Mouse (Mus musculus) limb, embryonic 10.5 days (tissue): ENCODE data around the gene Rab8a. TPM values are rescaled to one million over a fixed set of nuclear protein-coding genes. Genes with fewer than 3 reads are reported as not detected.

Experiments
- DNase-seq: peaks from one replicate; pipeline ENCODE4 v3.0.0-alpha.2; 2017; ENCODE audit warnings: low spot score
- H3K27ac ChIP-seq: fragments of 300-500 bp; sonication (generic); 2 replicates; pipeline ENCODE4 v1.5.1; 2016; ENCODE audit warnings: mild to moderate bottlenecking
- H3K27me3 ChIP-seq: fragments of 300-500 bp; sonication (generic); 2 replicates; pipeline ENCODE4 v1.6.1; 2016; ENCODE audit warnings: low read depth, mild to moderate bottlenecking; ENCODE audit not compliant: poor library complexity, severe bottlenecking
- H3K36me3 ChIP-seq: fragments of 300-500 bp; sonication (generic); 2 replicates; pipeline ENCODE4 v1.6.1; 2016; ENCODE audit warnings: mild to moderate bottlenecking, moderate library complexity
- H3K4me1 ChIP-seq: fragments of 300-500 bp; sonication (generic); 2 replicates; pipeline ENCODE4 v1.6.1; 2016
- H3K4me3 ChIP-seq: fragments of 300-500 bp; sonication (generic); 2 replicates; pipeline ENCODE4 v1.5.1; 2016; ENCODE audit warnings: mild to moderate bottlenecking, moderate library complexity
- H3K9me3 ChIP-seq: fragments of 300-500 bp; sonication (generic); replicated peaks from 2 replicates; pipeline ENCODE4 v1.6.1; 2016; ENCODE audit warnings: mild to moderate bottlenecking
- WGBS: fragments of 180-500 bp; shearing (Covaris S2); methylation state at CpG from one replicate; pipeline ENCODE4 v1.1.7; 2016; 5-methylcytosine and 5-hydroxymethylcytosine counted together
- polyA plus RNA-seq: library from polyadenylated mRNA; unstranded; fragments of >200 nt; fragmentation: Nextera tagmentation; extraction: Ambion mirVana; gene quantifications from 2 replicates; pipeline ENCODE4 v1.2.1, GENCODE M21; 2016

The Rab8a gene
- polyA plus RNA-seq, 1 experiment from 2014 or later = 139 TPM

- Histone ChIP-seq H3K4me1 (peaks cover 39% of the 10 kb centered on the region), H3K9me3 (no peaks in the 10 kb centered on the region), H3K27me3 (no peaks in the 10 kb centered on the region), H3K27ac (peak overlapping the region; percentile 100), H3K36me3 (peaks cover 33% of the 10 kb centered on the region), H3K4me3 (peak overlapping the region; percentile 92)
- under 1% methylated on average over 62 of the region's 62 CpGs for WGBS
- peak; percentile 80 for DNase-seq
Measured at GRCm38 (mm10) chr8:72135446-72136301, 25.3 kb upstream of the Rab8a start.

DNA sequence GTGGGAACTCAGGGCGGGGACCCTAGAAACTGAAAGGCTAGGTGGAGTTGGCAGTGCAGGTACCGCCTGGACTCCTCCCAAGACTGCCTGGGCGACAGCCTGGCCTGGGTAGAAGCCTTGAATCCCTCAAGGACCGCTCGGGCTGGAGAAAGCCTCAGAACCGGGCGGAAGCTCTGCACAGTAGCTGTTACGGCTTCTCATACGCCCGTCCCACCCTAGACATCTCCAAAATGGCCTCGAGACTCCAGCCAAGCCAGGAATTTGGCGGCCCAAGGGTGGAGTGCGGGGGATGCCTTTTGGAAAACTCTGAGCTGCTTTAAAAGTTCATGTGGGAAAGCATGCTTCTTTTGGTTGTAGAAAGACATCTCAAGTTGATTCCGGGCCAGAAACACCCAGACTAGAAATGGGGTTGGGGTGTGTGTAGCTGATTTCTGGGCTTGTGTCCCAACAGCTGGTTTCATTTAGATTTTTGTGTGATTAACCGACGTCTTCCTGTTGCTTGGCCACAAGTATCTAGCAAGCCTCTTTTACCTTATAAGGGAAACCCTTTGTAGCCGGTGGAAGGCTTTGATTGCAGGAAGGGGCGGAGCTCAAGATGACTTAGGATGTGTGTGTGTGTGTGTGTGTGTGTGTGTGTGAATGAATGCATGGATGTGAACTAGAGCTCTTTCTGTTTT, 24.6 kb upstream of the Rab8a start:
- WGBS = 0% methylated on average over 18 of the region's 18 CpGs
- Histone ChIP-seq H3K36me3 (peaks cover 40% of the 10 kb centered on the region), H3K4me3 (peak overlapping the region; percentile 92), H3K27me3 (no peaks in the 10 kb centered on the region), H3K4me1 (peaks cover 33% of the 10 kb centered on the region), H3K27ac (peak overlapping the region; percentile 100), H3K9me3 (no peaks in the 10 kb centered on the region)
- DNase-seq = peak; percentile 81

GRCm38 (mm10) chr8:72137431-72137830, 23.6 kb upstream of the Rab8a start:
- H3K27me3 ChIP-seq = no peaks in the 10 kb centered on the region
- peaks cover 50% of the 10 kb centered on the region for H3K36me3 ChIP-seq
- H3K4me1 ChIP-seq = peaks cover 25% of the 10 kb centered on the region
- DNase-seq = no peak
- WGBS = 82% methylated on average over 2 of the region's 2 CpGs
- no peaks in the 10 kb centered on the region for H3K9me3 ChIP-seq
- H3K4me3 ChIP-seq = peak overlapping the region; percentile 92
- peak overlapping the region; percentile 100 for H3K27ac ChIP-seq

DNA sequence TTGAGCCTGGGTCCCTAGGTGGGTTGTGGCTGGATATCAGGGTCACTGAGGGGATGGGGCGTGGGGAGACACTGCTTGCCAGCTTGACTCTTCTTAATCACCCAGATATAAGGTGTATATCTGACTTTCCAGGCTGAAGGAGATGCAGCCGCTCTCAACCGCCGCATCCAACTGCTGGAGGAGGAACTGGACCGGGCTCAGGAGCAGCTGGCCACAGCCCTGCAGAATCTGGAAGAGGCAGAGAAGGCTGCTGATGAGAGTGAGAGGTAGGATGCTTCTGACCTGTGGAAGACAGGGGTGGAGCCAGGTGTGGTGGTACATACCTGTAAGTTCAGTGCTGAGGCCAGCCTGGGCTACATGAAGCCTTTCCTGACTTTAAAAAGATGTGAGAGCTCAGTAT, 22.5 kb upstream of the Rab8a start:
- Histone ChIP-seq H3K27ac (no peak overlapping the region), H3K9me3 (no peaks in the 10 kb centered on the region), H3K4me1 (peaks cover 20% of the 10 kb centered on the region), H3K36me3 (peaks cover 60% of the 10 kb centered on the region), H3K4me3 (no peak overlapping the region), H3K27me3 (no peaks in the 10 kb centered on the region)
- 93% methylated on average over 5 of the region's 5 CpGs for WGBS
- no peak for DNase-seq

GRCm38 (mm10) chr8:72143256-72143824, 17.7 kb upstream of the Rab8a start:
- no peak for DNase-seq
- no peaks in the 10 kb centered on the region for H3K9me3 ChIP-seq
- 93% methylated on average over 13 of the region's 13 CpGs for WGBS
- H3K27me3 ChIP-seq = no peaks in the 10 kb centered on the region
- H3K27ac ChIP-seq = no peak overlapping the region
- H3K36me3 ChIP-seq = peaks cover 100% of the 10 kb centered on the region
- H3K4me1 ChIP-seq = no peaks in the 10 kb centered on the region
- H3K4me3 ChIP-seq = no peak overlapping the region

GRCm38 (mm10) chr8:72144345-72144975, 16.5 kb upstream of the Rab8a start:
- Histone ChIP-seq H3K9me3 (no peaks in the 10 kb centered on the region), H3K27me3 (no peaks in the 10 kb centered on the region), H3K36me3 (peaks cover 97% of the 10 kb centered on the region), H3K27ac (no peak overlapping the region), H3K4me3 (no peak overlapping the region), H3K4me1 (no peaks in the 10 kb centered on the region)
- 87% methylated on average over 5 of the region's 5 CpGs for WGBS
- no peak for DNase-seq

GRCm38 (mm10) chr8:72145511-72145910, 15.5 kb upstream of the Rab8a start:
- no peaks in the 10 kb centered on the region for H3K27me3 ChIP-seq
- peaks cover 97% of the 10 kb centered on the region for H3K36me3 ChIP-seq
- 96% methylated on average over 3 of the region's 3 CpGs for WGBS
- no peaks in the 10 kb centered on the region for H3K4me1 ChIP-seq
- no peaks in the 10 kb centered on the region for H3K9me3 ChIP-seq
- H3K4me3 ChIP-seq = no peak overlapping the region
- H3K27ac ChIP-seq = no peak overlapping the region
- no peak for DNase-seq

DNA sequence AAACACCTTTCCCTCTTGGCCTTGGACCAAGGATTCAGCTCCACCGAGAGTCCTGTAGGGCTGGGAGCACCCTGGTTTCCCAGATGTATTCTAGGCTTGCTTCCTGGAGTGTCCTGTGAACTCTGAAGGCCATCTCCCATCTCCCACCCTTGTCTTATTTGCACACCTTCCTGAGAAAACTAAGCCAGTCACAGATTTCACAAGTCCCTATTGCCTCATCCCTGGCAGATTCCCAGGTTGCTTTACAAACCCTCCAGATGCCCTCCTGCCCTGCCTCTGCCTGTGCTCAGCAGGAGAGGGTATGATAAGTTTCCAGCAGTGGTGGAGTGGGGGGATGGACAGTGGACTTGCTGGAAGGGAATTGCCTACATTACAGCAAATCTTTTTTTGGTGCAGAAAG, 14.9 kb upstream of the Rab8a start:
- DNase-seq = no peak
- Histone ChIP-seq H3K36me3 (peaks cover 97% of the 10 kb centered on the region), H3K27ac (no peak overlapping the region), H3K9me3 (no peaks in the 10 kb centered on the region), H3K27me3 (no peaks in the 10 kb centered on the region), H3K4me3 (no peak overlapping the region), H3K4me1 (no peaks in the 10 kb centered on the region)
- WGBS = 93% methylated on average over 1 of the region's 1 CpGs

DNA sequence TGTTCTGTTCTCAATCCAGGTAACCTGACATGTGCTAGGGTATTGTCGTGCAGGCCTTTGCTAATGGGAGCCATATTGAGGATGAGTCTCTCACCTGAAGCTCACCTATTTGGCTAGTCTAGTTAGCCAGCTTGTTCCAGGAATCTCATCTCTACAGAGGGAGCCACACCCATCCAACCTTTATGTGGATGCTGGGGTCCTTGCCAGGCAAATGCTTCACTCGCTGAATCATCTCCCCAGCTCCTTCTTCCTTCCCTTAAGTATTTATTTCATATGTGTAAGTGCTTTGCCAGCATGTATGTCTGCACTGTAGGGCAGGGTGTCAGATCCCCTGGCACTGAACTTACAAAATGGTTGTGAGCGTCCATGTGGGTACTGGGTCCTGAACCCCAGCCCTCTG, 14.4 kb upstream of the Rab8a start:
- Histone ChIP-seq H3K36me3 (peaks cover 97% of the 10 kb centered on the region), H3K27ac (no peak overlapping the region), H3K4me3 (no peak overlapping the region), H3K4me1 (no peaks in the 10 kb centered on the region), H3K9me3 (no peaks in the 10 kb centered on the region), H3K27me3 (no peaks in the 10 kb centered on the region)
- no peak for DNase-seq
- 90% methylated on average over 3 of the region's 3 CpGs for WGBS

- H3K36me3 ChIP-seq = peaks cover 97% of the 10 kb centered on the region
- WGBS = 94% methylated on average over 2 of the region's 2 CpGs
- no peak overlapping the region for H3K4me3 ChIP-seq
- no peaks in the 10 kb centered on the region for H3K9me3 ChIP-seq
- no peaks in the 10 kb centered on the region for H3K27me3 ChIP-seq
- DNase-seq = no peak
- H3K4me1 ChIP-seq = no peaks in the 10 kb centered on the region
- no peak overlapping the region for H3K27ac ChIP-seq
Measured at GRCm38 (mm10) chr8:72147266-72147665, 13.7 kb upstream of the Rab8a start.

DNA sequence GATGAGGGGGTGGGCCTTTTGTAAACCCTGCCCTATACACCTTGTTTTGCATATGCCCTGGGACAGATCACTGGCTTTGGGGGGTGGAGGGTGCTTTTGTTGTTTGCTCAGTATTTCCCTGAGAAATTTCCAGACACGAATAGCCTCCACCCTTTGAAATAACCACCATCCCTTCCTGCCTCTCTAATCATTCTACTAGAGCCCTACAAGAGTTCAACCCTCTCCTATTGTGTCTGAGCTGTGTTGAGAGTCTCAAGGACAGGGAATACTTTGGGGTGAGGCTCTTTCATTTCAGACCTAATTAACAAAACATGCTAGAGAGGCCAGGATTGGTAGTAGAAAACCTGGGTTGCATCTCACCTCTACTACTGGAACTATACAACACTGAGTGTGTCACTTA, 11.9 kb upstream of the Rab8a start:
- H3K9me3 ChIP-seq = no peaks in the 10 kb centered on the region
- H3K4me3 ChIP-seq = no peak overlapping the region
- H3K4me1 ChIP-seq = no peaks in the 10 kb centered on the region
- no peak overlapping the region for H3K27ac ChIP-seq
- no peaks in the 10 kb centered on the region for H3K27me3 ChIP-seq
- 100% methylated on average over 1 of the region's 1 CpGs for WGBS
- DNase-seq = no peak
- H3K36me3 ChIP-seq = peaks cover 97% of the 10 kb centered on the region

DNA sequence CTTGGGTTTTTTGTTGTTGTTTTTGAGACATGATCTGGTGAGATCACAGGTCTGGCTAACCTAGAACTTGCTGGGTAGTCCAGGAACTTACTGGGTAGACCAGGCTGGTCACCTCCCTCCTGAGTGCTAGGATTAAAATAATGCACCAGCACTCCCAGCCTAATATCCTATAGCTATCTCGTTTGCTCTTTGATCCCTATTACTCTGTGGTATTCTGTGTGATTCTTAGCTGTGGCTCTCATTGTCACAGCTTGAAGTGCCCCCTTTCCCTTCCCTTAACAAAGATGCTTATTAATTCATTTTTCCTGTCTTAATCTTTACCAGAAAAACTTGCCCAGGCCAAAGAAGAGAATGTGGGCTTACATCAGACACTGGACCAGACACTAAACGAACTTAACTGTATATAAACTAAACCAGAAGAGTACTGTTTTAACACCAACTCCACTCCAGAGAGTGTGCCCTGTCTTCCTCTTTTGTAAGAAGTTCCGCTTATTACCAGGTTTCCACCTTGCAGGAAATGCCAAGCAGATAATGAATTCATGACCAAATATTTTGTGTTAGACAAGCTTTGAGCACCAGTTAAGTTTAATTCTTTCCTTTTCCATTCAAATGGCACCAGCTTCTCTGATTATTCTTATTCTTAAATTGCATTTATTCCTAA, 9.5 kb upstream of the Rab8a start:
- no peaks in the 10 kb centered on the region for H3K9me3 ChIP-seq
- WGBS = 89% methylated on average over 3 of the region's 3 CpGs
- H3K27me3 ChIP-seq = no peaks in the 10 kb centered on the region
- peaks cover 77% of the 10 kb centered on the region for H3K36me3 ChIP-seq
- no peak overlapping the region for H3K27ac ChIP-seq
- H3K4me1 ChIP-seq = no peaks in the 10 kb centered on the region
- no peak for DNase-seq
- no peak overlapping the region for H3K4me3 ChIP-seq
